Mouse (Mus musculus) cortical plate, adult 2 months (tissue): Measurements from ENCODE around the gene Wnt10b.

Source experiments
- CTCF ChIP-seq: fragments of 200-500 bp; IDR thresholded peaks from 2 replicates; pipeline ENCODE4 v1.5.1; 2011; ENCODE audit warnings: mild to moderate bottlenecking, control low read depth, low read length; ENCODE audit not compliant: insufficient read depth; ENCODE audit errors: extremely low read depth
- POLR2A ChIP-seq: fragments of 200-500 bp; IDR thresholded peaks from 2 replicates; pipeline ENCODE4 v1.6.1; 2011; ENCODE audit warnings: mild to moderate bottlenecking, low read length, control low read depth; ENCODE audit not compliant: insufficient read depth; ENCODE audit errors: extremely low read depth

DNA sequence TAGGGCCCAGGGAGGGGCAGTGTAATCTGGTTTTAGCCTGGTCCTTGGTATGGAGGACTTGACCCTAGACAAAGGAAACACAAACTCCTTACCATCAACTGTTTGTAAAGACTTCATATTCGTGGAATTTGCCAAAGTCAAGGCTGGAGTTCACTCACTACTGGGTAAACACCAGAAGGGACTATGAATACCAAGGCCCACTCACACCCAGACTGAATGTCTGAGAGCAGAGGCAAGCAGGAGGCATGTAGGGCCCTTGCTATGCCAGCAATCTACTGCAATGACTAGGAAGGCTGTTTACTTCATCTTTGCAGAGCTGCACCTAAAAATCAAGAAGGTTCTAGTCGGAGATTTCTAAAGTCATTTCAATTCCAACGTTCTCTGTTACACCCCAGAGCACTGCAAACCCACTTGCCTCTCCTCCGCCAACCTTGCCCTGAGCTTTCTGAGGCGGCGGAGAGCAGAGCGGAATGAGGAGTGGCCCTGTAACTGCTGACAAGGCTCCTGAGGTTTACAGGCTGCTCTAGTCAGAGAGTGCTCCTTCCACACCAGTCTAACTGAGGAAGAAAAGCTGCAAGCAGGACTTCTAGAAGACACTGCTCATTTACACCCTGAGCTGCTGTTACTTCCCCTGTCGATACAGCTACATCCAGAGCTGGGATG lies 35.1 kb downstream of the Wnt10b start:
- TF ChIP-seq CTCF (no peak), POLR2A (no peak)
